Mouse (Mus musculus): Measurements from ENCODE around the gene Isg20l2.
"Not testable (repeated sequence)": the region's sequence is repeated elsewhere in the genome, so short reads cannot be mapped to it uniquely, and the experiment has no call there.

The Isg20l2 gene

GRCm38 (mm10) chr3:87930078-87930795, at the start of gene Isg20l2, which contains the start of gene Rrnad1:
Gene Isg20l2 (plus strand): TSS chr3:87930314.
Gene Rrnad1 (minus strand): TSS chr3:87930717.
- DNase-seq, result peak; percentile 94

DNA sequence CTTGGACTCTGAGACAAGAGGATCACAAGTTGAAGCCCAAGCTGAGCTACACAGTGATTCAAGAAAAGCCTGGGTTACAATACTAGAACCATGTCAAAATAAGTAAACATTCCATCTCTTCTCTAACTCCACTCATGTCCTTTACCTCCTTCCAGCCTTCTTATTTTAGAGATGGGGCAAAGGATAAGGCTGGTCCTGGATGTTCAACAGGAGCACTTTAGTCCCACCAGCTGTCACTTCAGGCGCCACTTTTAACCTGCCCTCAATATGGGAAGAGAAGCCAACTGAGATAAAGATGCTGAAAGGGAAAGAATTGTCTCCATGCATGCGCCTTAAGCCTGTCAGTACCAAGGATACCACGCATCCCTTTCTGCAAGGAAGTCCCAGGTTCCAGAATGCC, 45.8 kb upstream of the Isg20l2 start:
- peak; percentile 10 for DNase-seq

- DNase-seq, result peak; percentile 56
Measured at GRCm38 (mm10) chr3:87884708-87885251, 45.3 kb upstream of the Isg20l2 start.

DNA sequence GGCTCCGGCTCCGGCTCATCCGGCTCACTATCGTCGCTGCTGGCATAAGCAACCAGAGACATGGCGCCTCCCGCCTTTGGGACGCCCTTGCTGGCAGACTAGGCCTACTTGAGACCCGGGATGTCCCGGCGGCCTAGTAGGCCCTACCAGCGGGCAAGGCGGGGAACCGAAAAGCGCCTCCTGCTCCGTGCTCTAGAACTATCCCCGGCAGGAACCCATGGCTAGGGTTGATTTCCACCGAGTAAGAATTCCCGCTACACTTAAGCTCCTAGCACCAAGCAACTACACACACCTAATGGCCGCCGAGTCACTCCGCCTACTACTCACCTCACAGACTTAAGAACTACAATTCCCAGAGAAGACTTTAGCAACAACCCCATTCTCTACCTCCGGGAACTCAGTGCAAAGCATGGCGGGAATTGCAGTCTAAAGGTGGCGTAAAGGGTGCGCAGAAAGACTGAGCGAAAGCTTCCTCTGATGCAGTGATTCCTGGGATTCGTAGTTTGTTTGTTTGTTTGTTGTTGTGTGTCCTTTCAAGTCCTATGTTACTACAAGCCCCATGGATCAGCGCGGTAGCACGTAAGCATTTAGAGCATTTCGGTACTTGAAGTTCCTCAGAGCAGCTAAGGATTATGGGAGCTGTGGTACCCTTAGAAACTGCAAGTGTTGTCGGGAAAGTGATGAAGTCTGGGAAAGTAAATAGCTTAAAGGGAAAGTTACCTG, 44.7 kb upstream of the Isg20l2 start, which contains the start of gene Prcc:
TSS of gene Prcc (minus strand) at position 328 of the 723 bp plus-strand sequence.
- DNase-seq, result peak; percentile 89

DNA sequence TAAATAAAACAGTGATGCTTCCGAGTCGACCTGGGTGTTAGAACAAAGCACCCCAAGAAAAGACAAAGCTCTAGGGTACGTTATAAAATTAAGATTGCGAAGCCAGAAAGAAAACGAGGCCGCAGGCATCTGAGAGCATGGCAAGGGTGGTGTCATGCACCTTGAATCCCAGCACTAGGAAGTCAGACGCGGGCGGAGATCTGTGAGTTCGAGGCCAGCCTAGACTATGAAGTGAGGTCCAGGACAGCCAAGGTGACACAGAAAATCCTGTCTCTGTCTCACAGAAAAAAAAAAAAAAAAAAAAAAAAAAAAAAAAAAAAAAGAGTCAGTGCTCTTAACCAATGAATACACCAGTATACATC, 44.1 kb upstream of the Isg20l2 start:
- peak; percentile 46 for DNase-seq

- no peak for DNase-seq
Measured at GRCm38 (mm10) chr3:87886416-87886815, 43.7 kb upstream of the Isg20l2 start.

GRCm38 (mm10) chr3:87887400-87887799, 42.7 kb upstream of the Isg20l2 start:
- not testable (repeated sequence) for DNase-seq

DNA sequence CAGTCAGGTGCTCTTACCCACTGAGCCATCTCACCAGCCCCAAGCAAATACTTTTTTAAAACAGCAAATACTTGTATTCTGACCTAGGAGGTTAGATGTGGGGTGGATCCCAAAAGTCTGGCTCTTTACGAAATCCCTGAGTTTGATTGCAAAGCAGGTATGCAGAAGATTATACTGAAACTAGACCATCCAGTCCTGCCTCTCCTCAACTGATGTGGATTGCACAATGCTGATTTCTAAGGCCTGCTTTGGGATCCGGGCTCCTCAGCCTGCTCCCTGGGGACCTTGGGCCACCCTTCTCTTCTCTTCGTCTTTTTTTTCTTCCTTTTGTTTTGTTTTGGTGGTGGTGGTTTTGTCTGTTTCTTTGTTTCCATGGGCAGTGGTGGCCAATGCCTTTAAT, 38.6 kb upstream of the Isg20l2 start:
- DNase-seq, result no peak

- DNase-seq, result no peak
Measured at GRCm38 (mm10) chr3:87893367-87893905, 36.7 kb upstream of the Isg20l2 start.

DNA sequence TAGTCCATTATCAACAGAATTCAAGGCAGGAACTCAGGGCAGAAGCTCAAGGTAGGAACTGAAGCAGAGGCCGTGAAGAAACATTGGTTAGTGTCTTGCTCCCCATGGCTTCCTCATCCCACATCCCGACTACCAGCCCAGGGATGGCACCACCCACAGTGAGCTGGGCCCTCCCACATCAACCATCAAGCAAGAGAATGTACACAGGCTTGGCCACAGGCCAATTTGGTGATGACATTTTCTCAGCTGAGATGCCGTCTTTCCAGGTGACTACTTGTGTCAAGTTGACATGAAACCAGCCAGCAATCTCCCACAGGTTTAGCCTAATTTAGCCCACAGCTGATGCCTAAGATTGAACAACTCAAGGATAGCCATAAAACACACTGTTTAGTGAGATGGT, 30.8 kb upstream of the Isg20l2 start:
- no peak for DNase-seq

- DNase-seq, result no peak
Measured at GRCm38 (mm10) chr3:87899776-87900175, 30.3 kb upstream of the Isg20l2 start.

- DNase-seq, result peak; percentile 81
Measured at GRCm38 (mm10) chr3:87901036-87901624, 29.0 kb upstream of the Isg20l2 start.

DNA sequence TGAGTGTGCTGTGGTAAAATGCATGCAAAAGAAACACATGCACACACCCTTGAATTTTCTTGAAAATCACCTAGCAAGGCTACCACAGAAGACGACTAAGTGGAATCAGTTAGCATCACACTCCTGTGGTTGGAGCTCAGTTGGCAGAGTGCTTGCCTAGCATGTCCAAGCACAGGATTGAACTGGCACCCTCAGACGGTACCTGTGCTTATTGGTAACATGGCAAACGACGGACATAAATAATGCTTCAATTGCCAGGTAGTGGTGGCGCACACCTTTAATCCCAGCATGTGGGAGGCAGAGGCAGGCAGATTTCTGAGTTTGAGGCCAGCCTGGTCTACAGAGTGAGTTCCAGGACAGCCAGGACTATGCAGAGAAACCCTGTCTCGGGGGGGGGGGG, 28.2 kb upstream of the Isg20l2 start:
- not testable (repeated sequence) for DNase-seq

DNA sequence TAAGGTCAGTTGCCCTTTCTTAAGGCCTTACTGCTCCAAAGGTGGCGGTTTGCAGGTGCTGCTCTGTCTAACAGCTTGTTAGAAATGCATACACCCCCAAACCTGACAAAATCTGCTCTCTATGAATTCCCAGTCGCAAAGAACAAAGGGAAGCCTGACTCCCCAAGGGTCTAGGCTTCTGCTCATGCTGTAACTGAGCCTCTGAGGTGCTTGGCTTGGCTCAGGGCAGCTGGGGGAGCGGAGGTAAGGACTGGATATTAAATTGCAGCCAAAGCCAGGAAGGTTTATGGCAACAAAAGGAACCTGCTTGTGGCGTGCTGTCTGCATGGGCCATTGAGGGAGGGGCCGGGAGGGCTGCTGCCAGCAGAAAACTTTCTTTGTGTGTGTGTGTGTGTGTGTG, 26.3 kb upstream of the Isg20l2 start:
- DNase-seq, result no peak

- DNase-seq, result peak; percentile 96
Measured at GRCm38 (mm10) chr3:87905880-87906485, 24.1 kb upstream of the Isg20l2 start, which contains the start of gene Hdgf. Gene Hdgf (plus strand): TSS chr3:87906321.

- DNase-seq, result peak; percentile 52
Measured at GRCm38 (mm10) chr3:87906601-87906980, 23.5 kb upstream of the Isg20l2 start.

DNA sequence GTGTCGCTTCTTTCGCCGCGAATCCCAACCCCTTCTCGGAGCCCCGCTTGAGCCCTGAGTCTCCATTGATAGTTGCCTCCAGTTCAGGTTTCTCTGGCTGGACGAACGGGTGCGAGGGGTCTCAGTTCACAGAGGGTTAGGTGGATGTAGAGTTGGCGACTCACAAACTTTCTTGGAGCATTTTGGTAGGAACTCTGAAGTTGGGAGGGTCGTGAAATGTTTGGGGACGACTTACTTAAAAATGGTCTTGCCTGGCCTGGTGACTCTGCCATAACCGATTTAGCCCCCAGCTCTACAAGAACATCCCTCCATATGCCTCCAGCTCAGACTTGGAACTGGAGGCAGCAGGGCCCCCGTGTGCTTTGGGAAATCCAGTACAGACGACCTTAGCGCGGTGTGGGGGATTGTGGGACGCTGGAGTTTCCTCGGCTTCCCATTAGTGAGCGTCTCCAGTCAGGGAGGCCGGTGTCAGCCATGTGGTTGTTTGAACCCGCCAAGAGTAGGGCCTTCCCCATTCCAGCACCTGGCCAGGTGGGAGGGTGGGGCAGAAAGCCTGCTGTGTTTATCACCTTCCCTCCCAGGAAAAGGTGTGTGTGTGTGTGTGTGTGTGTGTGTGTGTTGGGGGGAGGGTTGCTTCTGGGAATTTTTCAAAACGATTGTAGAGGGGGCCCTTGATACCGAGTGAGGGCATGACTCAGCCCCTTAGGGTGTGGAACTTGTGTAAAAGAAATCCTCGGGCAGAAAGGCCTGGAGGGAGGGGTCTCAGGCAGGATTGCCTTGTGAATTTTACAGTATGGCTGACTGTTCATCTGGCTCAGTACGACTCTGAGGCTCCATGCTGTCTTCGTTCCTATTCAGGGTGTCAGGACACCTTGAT, 22.9 kb upstream of the Isg20l2 start:
- DNase-seq, result peak; percentile 69

GRCm38 (mm10) chr3:87907906-87908305, 22.2 kb upstream of the Isg20l2 start:
- no peak for DNase-seq

- no peak for DNase-seq
Measured at GRCm38 (mm10) chr3:87909381-87909780, 20.7 kb upstream of the Isg20l2 start.

DNA sequence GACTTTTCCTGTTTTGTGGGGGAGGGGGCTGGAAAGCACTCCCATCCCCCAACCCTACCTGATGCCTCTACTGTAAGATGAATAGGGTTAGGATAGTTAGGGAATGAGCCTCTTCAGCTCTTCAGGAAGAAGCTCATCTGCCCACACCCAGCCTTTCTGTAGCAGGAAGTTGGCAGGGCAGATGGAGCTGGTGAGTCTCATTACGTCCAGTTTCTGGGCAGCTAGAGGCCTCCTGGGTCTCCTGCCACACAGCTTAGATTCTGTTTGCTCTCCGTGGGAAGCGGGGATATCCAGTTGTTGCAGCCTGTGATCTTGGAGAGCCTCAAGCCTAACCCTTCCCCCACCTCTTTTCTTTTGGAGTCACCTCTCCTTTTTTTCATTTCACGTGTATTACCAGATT, 20.2 kb upstream of the Isg20l2 start:
- DNase-seq, result no peak

- peak; percentile 86 for DNase-seq
Measured at GRCm38 (mm10) chr3:87910573-87911141, 19.5 kb upstream of the Isg20l2 start.
